Mouse (Mus musculus): ENCODE measurements around the gene Ttc8. TPM values are rescaled to one million over a fixed set of nuclear protein-coding genes. Genes with fewer than 3 reads are reported as not detected.

The Ttc8 gene
- polyA plus RNA-seq, 1 experiment, result 36.1 TPM

- no peak for DNase-seq
- Histone ChIP-seq H3K36me3 (ENCODE audit: control insufficient read depth, insufficient read depth, low read length) (no peaks in the 10 kb centered on the region), H3K4me3 (ENCODE audit: insufficient read depth, low read depth, low read length) (no peak overlapping the region), H3K27me3 (replicated peaks; ENCODE audit: control insufficient read depth, insufficient read depth, low read length) (no peaks in the 10 kb centered on the region), H3K4me1 (ENCODE audit: control insufficient read depth, insufficient read depth, low read length) (no peaks in the 10 kb centered on the region), H3K27ac (ENCODE audit: insufficient read depth, low read depth, low read length) (no peak overlapping the region)
- no peak for TF ChIP-seq CTCF (conservative IDR thresholded peaks at IDR 0.05; ENCODE audit: insufficient read depth, insufficient read length, low read depth, low read length)
- TF ChIP-seq POLR2A (IDR thresholded peaks at IDR 0.05; ENCODE audit: low read depth, low read length), result no peak
- WGBS, result 88% methylated on average over 6 of the region's 6 CpGs
Observed at GRCm38 (mm10) chr12:98899676-98900075, 20.7 kb upstream of the Ttc8 start.

DNA sequence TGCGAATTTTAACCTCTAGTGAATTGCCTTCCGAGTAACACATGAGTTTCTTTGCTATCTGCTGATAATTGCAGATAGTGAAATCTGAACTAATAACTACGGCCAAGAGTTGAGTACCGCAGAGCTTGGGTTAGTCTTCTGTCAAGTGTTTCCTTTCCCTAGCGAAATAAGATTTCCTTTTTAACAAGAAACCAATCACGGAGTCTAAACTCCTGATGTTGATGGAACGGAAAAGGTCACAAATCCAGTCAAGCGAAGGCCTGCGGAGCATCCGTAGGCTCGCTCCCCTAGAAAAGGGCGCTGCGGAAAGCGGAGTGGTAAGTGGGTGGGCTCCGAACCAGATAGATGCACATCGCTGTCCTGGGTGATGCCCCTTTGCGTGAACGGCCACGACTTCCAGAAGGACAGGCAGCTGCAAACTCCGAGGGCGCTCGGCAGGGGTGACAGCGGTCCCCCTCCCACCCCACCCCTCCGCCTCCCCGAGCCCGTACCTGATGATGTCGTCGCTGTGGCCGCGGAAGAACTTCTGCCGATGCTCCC is 20.0 kb upstream of the Ttc8 start:
- 3% methylated on average over 31 of the region's 31 CpGs for WGBS
- H3K27me3 ChIP-seq (replicated peaks; ENCODE audit: control insufficient read depth, insufficient read depth, low read length), result no peaks in the 10 kb centered on the region
- no peaks in the 10 kb centered on the region for H3K36me3 ChIP-seq (ENCODE audit: control insufficient read depth, insufficient read depth, low read length)
- H3K4me3 ChIP-seq (ENCODE audit: insufficient read depth, low read depth, low read length), result peak overlapping the region; percentile 84
- no peak for TF ChIP-seq POLR2A (IDR thresholded peaks at IDR 0.05; ENCODE audit: low read depth, low read length)
- TF ChIP-seq CTCF (conservative IDR thresholded peaks at IDR 0.05; ENCODE audit: insufficient read depth, insufficient read length, low read depth, low read length), result no peak
- no peak for DNase-seq
- no peak overlapping the region for H3K27ac ChIP-seq (ENCODE audit: insufficient read depth, low read depth, low read length)
- no peaks in the 10 kb centered on the region for H3K4me1 ChIP-seq (ENCODE audit: control insufficient read depth, insufficient read depth, low read length)

- DNase-seq, result peak; percentile 85
Observed at GRCm38 (mm10) chr12:98900881-98901801, 19.2 kb upstream of the Ttc8 start, which contains the start of gene Eml5. Gene Eml5, minus strand, starts transcription at chr12:98901484.

GRCm38 (mm10) chr12:98905466-98905865 is 14.9 kb upstream of the Ttc8 start:
- Histone ChIP-seq H3K4me3 (ENCODE audit: insufficient read depth, low read depth, low read length) (no peak overlapping the region), H3K27ac (ENCODE audit: insufficient read depth, low read depth, low read length) (no peak overlapping the region), H3K4me1 (ENCODE audit: control insufficient read depth, insufficient read depth, low read length) (no peaks in the 10 kb centered on the region), H3K36me3 (ENCODE audit: control insufficient read depth, insufficient read depth, low read length) (no peaks in the 10 kb centered on the region), H3K27me3 (replicated peaks; ENCODE audit: control insufficient read depth, insufficient read depth, low read length) (no peaks in the 10 kb centered on the region)
- TF ChIP-seq POLR2A (IDR thresholded peaks at IDR 0.05; ENCODE audit: low read depth, low read length), result no peak
- no peak for TF ChIP-seq CTCF (conservative IDR thresholded peaks at IDR 0.05; ENCODE audit: insufficient read depth, insufficient read length, low read depth, low read length)
- 80% methylated on average over 5 of the region's 5 CpGs for WGBS
- no peak for DNase-seq

More at GRCm38 (mm10) chr12:98900881-98901801, 19.2 kb upstream of the Ttc8 start, which contains the start of gene Eml5:
- TF ChIP-seq POLR2A (IDR thresholded peaks at IDR 0.05; ENCODE audit: low read depth, low read length), result no peak
- TF ChIP-seq CTCF (conservative IDR thresholded peaks at IDR 0.05; ENCODE audit: insufficient read depth, insufficient read length, low read depth, low read length), result no peak
- H3K36me3 ChIP-seq (ENCODE audit: control insufficient read depth, insufficient read depth, low read length), result no peaks in the 10 kb centered on the region
- H3K4me3 ChIP-seq (ENCODE audit: insufficient read depth, low read depth, low read length), result peak within 1 kb of the TSS; percentile 84
- H3K27ac ChIP-seq (ENCODE audit: insufficient read depth, low read depth, low read length), result no peak within 1 kb of the TSS
- under 1% methylated on average over 100 of the region's 101 CpGs for WGBS
- no peaks in the 10 kb centered on the region for H3K27me3 ChIP-seq (replicated peaks; ENCODE audit: control insufficient read depth, insufficient read depth, low read length)
- no peaks in the 10 kb centered on the region for H3K4me1 ChIP-seq (ENCODE audit: control insufficient read depth, insufficient read depth, low read length)

DNA sequence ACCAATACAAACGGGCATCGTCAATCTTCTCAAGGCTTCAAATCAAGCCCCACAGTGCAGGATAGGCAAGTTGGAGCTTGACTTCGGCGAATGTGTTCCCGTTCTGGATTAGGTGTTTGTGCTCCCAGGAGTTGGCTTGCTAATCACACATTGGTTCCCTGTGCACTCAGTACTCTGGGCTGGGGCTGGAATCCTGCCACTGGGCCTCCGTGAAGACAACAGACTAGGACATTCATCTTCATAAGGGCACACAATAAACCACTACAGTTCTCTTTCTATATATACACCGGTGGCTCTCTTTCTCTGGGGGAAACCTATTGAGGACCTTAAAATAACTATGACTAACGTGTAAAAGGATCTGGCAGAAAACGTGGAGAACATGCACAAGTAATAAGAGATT is 10.3 kb upstream of the Ttc8 start:
- Histone ChIP-seq H3K27ac (ENCODE audit: insufficient read depth, low read depth, low read length) (no peak overlapping the region), H3K4me3 (ENCODE audit: insufficient read depth, low read depth, low read length) (no peak overlapping the region), H3K36me3 (ENCODE audit: control insufficient read depth, insufficient read depth, low read length) (no peaks in the 10 kb centered on the region), H3K27me3 (replicated peaks; ENCODE audit: control insufficient read depth, insufficient read depth, low read length) (no peaks in the 10 kb centered on the region), H3K4me1 (ENCODE audit: control insufficient read depth, insufficient read depth, low read length) (no peaks in the 10 kb centered on the region)
- DNase-seq, result no peak
- TF ChIP-seq CTCF (conservative IDR thresholded peaks at IDR 0.05; ENCODE audit: insufficient read depth, insufficient read length, low read depth, low read length) (no peak), POLR2A (IDR thresholded peaks at IDR 0.05; ENCODE audit: low read depth, low read length) (no peak)
- 71% methylated on average over 9 of the region's 9 CpGs for WGBS

GRCm38 (mm10) chr12:98931174-98931573 is 10.8 kb downstream of the Ttc8 start:
- Histone ChIP-seq H3K36me3 (ENCODE audit: control insufficient read depth, insufficient read depth, low read length) (no peaks in the 10 kb centered on the region), H3K4me1 (ENCODE audit: control insufficient read depth, insufficient read depth, low read length) (no peaks in the 10 kb centered on the region), H3K27me3 (replicated peaks; ENCODE audit: control insufficient read depth, insufficient read depth, low read length) (no peaks in the 10 kb centered on the region), H3K27ac (ENCODE audit: insufficient read depth, low read depth, low read length) (no peak overlapping the region), H3K4me3 (ENCODE audit: insufficient read depth, low read depth, low read length) (no peak overlapping the region)
- TF ChIP-seq POLR2A (IDR thresholded peaks at IDR 0.05; ENCODE audit: low read depth, low read length) (no peak), CTCF (conservative IDR thresholded peaks at IDR 0.05; ENCODE audit: insufficient read depth, insufficient read length, low read depth, low read length) (no peak)
- WGBS, result 88% methylated on average over 4 of the region's 4 CpGs
- no peak for DNase-seq

DNA sequence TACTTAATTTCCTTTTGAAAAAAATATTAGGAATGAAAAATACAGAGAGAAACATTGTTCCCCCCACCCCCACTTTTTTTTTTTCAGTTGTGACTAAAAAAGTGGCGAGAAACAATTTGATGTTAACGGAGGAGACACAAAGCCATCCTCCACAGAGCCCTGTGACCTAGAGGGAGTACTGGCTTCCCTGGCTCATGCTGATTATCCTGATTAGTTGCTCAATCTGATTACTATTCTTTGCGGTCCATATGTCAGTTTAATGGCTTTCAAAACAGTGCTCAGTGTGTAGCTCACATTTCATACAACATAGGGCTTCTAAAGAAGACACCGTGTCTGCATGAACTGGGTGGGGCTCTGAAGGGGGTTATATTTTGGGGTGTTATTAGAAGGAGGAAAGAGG is 12.1 kb downstream of the Ttc8 start:
- Histone ChIP-seq H3K4me1 (ENCODE audit: control insufficient read depth, insufficient read depth, low read length) (no peaks in the 10 kb centered on the region), H3K36me3 (ENCODE audit: control insufficient read depth, insufficient read depth, low read length) (no peaks in the 10 kb centered on the region), H3K4me3 (ENCODE audit: insufficient read depth, low read depth, low read length) (no peak overlapping the region), H3K27ac (ENCODE audit: insufficient read depth, low read depth, low read length) (no peak overlapping the region), H3K27me3 (replicated peaks; ENCODE audit: control insufficient read depth, insufficient read depth, low read length) (no peaks in the 10 kb centered on the region)
- WGBS, result 65% methylated on average over 4 of the region's 4 CpGs
- no peak for DNase-seq
- no peak for TF ChIP-seq POLR2A (IDR thresholded peaks at IDR 0.05; ENCODE audit: low read depth, low read length)
- no peak for TF ChIP-seq CTCF (conservative IDR thresholded peaks at IDR 0.05; ENCODE audit: insufficient read depth, insufficient read length, low read depth, low read length)

Data from kidney, adult 2 months (tissue).